Mouse (Mus musculus) stomach, embryonic 16.5 days (tissue): ENCODE data around the gene Dus2. TPM values are rescaled to one million over a fixed set of nuclear protein-coding genes. Genes with fewer than 3 reads are reported as not detected.
A peak's percentile ranks its signal among the peaks of the same experiment; 100 is the strongest.

Source experiments
- ATAC-seq: fragments of 200-750 bp; cut with Nextera tagmentation; 2 replicates; pipeline ENCODE4 v1.8.0; 2017; ENCODE audit warnings: moderate number of reproducible peaks, moderate TSS enrichment; ENCODE audit not compliant: insufficient read depth, low FRiP score
- H3K27ac ChIP-seq: fragments of 300-500 bp; sonication (generic); 2 replicates; pipeline ENCODE4 v1.5.1; 2014; ENCODE audit warnings: low read length
- H3K27me3 ChIP-seq: fragments of 300-500 bp; sonication (generic); 2 replicates; pipeline ENCODE4 v1.6.1; 2014; ENCODE audit warnings: low read length, control low read depth, mixed read lengths; ENCODE audit not compliant: control insufficient read depth, insufficient read depth
- H3K36me3 ChIP-seq: fragments of 300-500 bp; sonication (generic); 2 replicates; pipeline ENCODE4 v1.6.1; 2014; ENCODE audit warnings: low read length; ENCODE audit not compliant: control insufficient read depth, insufficient read depth
- H3K4me1 ChIP-seq: fragments of 300-500 bp; sonication (generic); 2 replicates; pipeline ENCODE4 v1.6.1; 2014; ENCODE audit warnings: low read length, control low read depth, mixed read lengths; ENCODE audit not compliant: control insufficient read depth, insufficient read depth
- H3K4me2 ChIP-seq: fragments of 300-500 bp; sonication (generic); 2 replicates; pipeline ENCODE4 v1.6.1; 2014; ENCODE audit warnings: low read depth, low read length, mixed read lengths
- H3K4me3 ChIP-seq: fragments of 300-500 bp; sonication (generic); replicated peaks from 2 replicates; pipeline ENCODE4 v1.5.1; 2014; ENCODE audit warnings: mild to moderate bottlenecking, low read length
- H3K9ac ChIP-seq: fragments of 300-500 bp; sonication (generic); 2 replicates; pipeline ENCODE4 v1.6.1; 2014; ENCODE audit warnings: low read length
- H3K9me3 ChIP-seq: fragments of 300-500 bp; sonication (generic); replicated peaks from 2 replicates; pipeline ENCODE4 v1.6.1; 2016; ENCODE audit warnings: low read length, control low read depth; ENCODE audit not compliant: control insufficient read depth
- WGBS: fragments of 180-500 bp; shearing (Covaris S2); extraction: QIAGEN DNeasy Blood & Tissue Kit; methylation state at CpG from one replicate; pipeline ENCODE4 v1.1.7; 2014; 5-methylcytosine and 5-hydroxymethylcytosine counted together
- polyA plus RNA-seq: library from polyadenylated mRNA; unstranded; fragments of >200 nt; fragmentation: Nextera tagmentation; extraction: Ambion mirVana; gene quantifications from 2 replicates; pipeline ENCODE4 v1.2.1, GENCODE M21; 2015

The Dus2 gene
- polyA plus RNA-seq, result 18.3 and 18.5 TPM in 2 replicates

- H3K4me1 ChIP-seq, result no peaks in the 10 kb centered on the region
These were observed at the start of gene Dus2 for GRCm38 (mm10) chr8:105990856-105991387. Gene Dus2 (plus strand): TSS chr8:105991337.

GRCm38 (mm10) chr8:105942026-105942425, 49.1 kb upstream of the Dus2 start:
- no peak overlapping the region for H3K4me3 ChIP-seq
- H3K9ac ChIP-seq, result no peak overlapping the region
- H3K27ac ChIP-seq, result no peak overlapping the region
- H3K4me1 ChIP-seq, result no peaks in the 10 kb centered on the region
- H3K27me3 ChIP-seq, result no peaks in the 10 kb centered on the region
- WGBS, result 90% methylated on average over 11 of the region's 11 CpGs
- peaks cover 21% of the 10 kb centered on the region for H3K36me3 ChIP-seq
- ATAC-seq, result no peak
- H3K9me3 ChIP-seq, result no peaks in the 10 kb centered on the region
- H3K4me2 ChIP-seq, result no peak overlapping the region

More at GRCm38 (mm10) chr8:105990856-105991387, at the start of gene Dus2:
- Histone ChIP-seq H3K36me3 (no peaks in the 10 kb centered on the region), H3K27me3 (no peaks in the 10 kb centered on the region), H3K9me3 (no peaks in the 10 kb centered on the region), H3K27ac (no peak within 1 kb of the TSS), H3K9ac (peak within 1 kb of the TSS; percentile 53), H3K4me3 (no peak within 1 kb of the TSS), H3K4me2 (0 out of 2 replicates have a peak within 1 kb of the TSS, but pooled peaks have one; percentile 20)
- ATAC-seq, result peak; percentile 82; the same call in 1 of the 2 replicates
- 8% methylated on average over 15 of the region's 15 CpGs for WGBS

- Histone ChIP-seq H3K4me3 (no peak overlapping the region), H3K4me1 (no peaks in the 10 kb centered on the region), H3K27me3 (no peaks in the 10 kb centered on the region), H3K9me3 (no peaks in the 10 kb centered on the region), H3K36me3 (peaks cover 22% of the 10 kb centered on the region), H3K9ac (no peak overlapping the region), H3K4me2 (no peak overlapping the region), H3K27ac (no peak overlapping the region)
- WGBS, result 86% methylated on average over 5 of the region's 5 CpGs
- ATAC-seq, result no peak
These were observed 48.6 kb upstream of the Dus2 start for GRCm38 (mm10) chr8:105942542-105942941.

DNA sequence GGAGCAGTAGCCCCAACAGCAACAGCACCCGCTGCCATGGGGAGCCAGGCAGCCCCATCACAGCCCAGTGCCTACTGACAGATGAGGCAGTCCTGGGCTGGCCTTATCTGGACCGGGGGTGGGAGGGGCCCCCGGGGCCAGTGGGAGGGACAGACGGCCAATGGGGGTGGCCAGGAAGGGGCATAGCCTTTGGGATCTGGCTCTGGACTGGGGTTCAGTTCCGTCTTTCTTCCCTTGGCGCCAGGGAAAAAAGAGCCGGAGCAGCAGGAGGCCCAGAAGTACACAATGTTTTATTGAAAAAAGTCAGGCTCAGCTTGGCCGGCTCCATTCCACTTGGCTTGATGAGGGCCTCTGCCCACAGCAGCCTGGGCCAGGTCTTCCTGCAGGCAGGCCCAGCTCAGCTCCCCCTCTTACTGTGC, 47.8 kb upstream of the Dus2 start, which contains the start of gene Lcat:
Gene Lcat (minus strand): TSS at position 62 of the 419 bp plus-strand sequence.
- WGBS, result 81% methylated on average over 8 of the region's 8 CpGs
- peaks cover 26% of the 10 kb centered on the region for H3K36me3 ChIP-seq
- ATAC-seq, result no peak

GRCm38 (mm10) chr8:105949350-105949749, 41.8 kb upstream of the Dus2 start:
- H3K9ac ChIP-seq, result no peak overlapping the region
- 46% methylated on average over 10 of the region's 10 CpGs for WGBS
- no peak overlapping the region for H3K27ac ChIP-seq
- H3K4me2 ChIP-seq, result no peak overlapping the region
- H3K4me1 ChIP-seq, result peaks cover 13% of the 10 kb centered on the region; the same call in 1 of the 2 replicates
- H3K9me3 ChIP-seq, result no peaks in the 10 kb centered on the region
- H3K36me3 ChIP-seq, result peaks cover 28% of the 10 kb centered on the region
- no peak overlapping the region for H3K4me3 ChIP-seq
- ATAC-seq, result peak; percentile 44; the same call in 1 of the 2 replicates
- no peaks in the 10 kb centered on the region for H3K27me3 ChIP-seq

More for the DNA sequence above, 47.8 kb upstream of the Dus2 start, which contains the start of gene Lcat:
- H3K27me3 ChIP-seq, result no peaks in the 10 kb centered on the region
- no peak within 1 kb of the TSS for H3K4me3 ChIP-seq
- no peaks in the 10 kb centered on the region for H3K4me1 ChIP-seq
- no peak within 1 kb of the TSS for H3K27ac ChIP-seq
- H3K4me2 ChIP-seq, result no peak within 1 kb of the TSS
- no peaks in the 10 kb centered on the region for H3K9me3 ChIP-seq
- H3K9ac ChIP-seq, result no peak within 1 kb of the TSS

DNA sequence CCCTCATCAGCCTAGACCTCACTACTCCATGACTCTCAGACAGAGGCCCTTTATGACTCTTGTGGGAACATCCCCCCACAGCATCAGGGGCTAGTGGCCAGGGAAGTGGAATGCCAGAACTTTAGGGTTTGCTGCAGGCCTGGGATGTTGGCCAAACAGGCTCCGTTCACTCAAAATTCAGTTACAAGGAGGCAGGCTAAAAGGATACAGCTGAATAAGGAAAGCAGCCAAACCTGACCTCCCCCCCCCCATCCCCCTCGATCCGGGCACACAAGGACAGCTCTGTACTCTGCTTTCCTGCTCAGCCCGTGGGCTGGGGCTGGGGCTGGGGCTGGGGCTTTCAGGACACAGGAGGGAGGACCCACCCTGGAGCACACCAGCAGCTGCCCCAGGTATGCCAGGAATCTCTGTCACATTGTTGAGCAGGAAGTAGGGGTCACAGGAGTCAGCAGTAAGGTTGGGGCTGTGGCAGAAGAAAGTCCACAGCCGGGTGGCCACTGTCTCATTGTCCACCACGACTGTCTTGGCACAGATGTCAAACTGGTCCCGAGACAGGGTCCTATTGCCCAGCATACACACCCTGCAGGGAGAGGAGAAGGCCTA, 40.0 kb upstream of the Dus2 start:
- H3K36me3 ChIP-seq, result peaks cover 21% of the 10 kb centered on the region; the same call in 1 of the 2 replicates
- H3K27ac ChIP-seq, result no peak overlapping the region; the same call in 1 of the 2 replicates
- WGBS, result 36% methylated on average over 7 of the region's 7 CpGs

DNA sequence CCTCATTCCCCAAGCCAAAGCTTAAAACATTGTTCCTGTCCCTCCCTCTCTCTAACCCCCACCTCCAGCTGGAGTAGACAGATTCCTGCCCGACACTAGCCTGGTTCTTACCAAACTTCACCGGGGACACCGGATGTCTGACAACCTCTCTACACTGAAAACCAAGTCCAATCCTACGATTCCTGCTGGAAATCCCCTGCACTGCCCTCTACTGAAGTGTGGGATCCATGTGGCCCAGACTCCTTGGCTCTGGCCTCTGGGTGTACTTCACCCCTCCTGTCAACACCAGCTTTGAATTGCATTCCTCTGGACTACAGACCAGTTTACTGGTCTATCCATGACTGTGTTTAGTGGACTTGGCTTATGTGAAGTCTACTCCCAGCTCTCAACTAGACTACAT, 34.6 kb upstream of the Dus2 start:
- Histone ChIP-seq H3K27ac (no peak overlapping the region), H3K4me1 (peaks cover 11% of the 10 kb centered on the region; the same call in 1 of the 2 replicates), H3K9me3 (no peaks in the 10 kb centered on the region), H3K4me3 (no peak overlapping the region), H3K27me3 (no peaks in the 10 kb centered on the region), H3K9ac (no peak overlapping the region), H3K36me3 (peaks cover 4% of the 10 kb centered on the region; the same call in 1 of the 2 replicates), H3K4me2 (no peak overlapping the region)
- no peak for ATAC-seq
- WGBS, result 89% methylated on average over 4 of the region's 4 CpGs

More for the DNA sequence above, 40.0 kb upstream of the Dus2 start:
- Histone ChIP-seq H3K9ac (no peak overlapping the region), H3K4me1 (peaks cover 13% of the 10 kb centered on the region; the same call in 1 of the 2 replicates), H3K4me3 (no peak overlapping the region), H3K27me3 (no peaks in the 10 kb centered on the region), H3K9me3 (no peaks in the 10 kb centered on the region), H3K4me2 (no peak overlapping the region)
- ATAC-seq, result peak; percentile 60; the same call in 1 of the 2 replicates

- 54% methylated on average over 3 of the region's 4 CpGs for WGBS
- Histone ChIP-seq H3K4me3 (no peak overlapping the region), H3K9me3 (no peaks in the 10 kb centered on the region), H3K27ac (no peak overlapping the region), H3K9ac (no peak overlapping the region), H3K4me2 (no peak overlapping the region), H3K27me3 (no peaks in the 10 kb centered on the region), H3K4me1 (peaks cover 11% of the 10 kb centered on the region; the same call in 1 of the 2 replicates), H3K36me3 (peaks cover 4% of the 10 kb centered on the region; the same call in 1 of the 2 replicates)
- ATAC-seq, result no peak
These were observed 33.3 kb upstream of the Dus2 start for GRCm38 (mm10) chr8:105957813-105958212.

- Histone ChIP-seq H3K27ac (peak overlapping the region; percentile 11; the same call in 1 of the 2 replicates), H3K4me1 (peaks cover 17% of the 10 kb centered on the region), H3K4me2 (no peak overlapping the region), H3K4me3 (no peak overlapping the region), H3K9me3 (no peaks in the 10 kb centered on the region), H3K36me3 (peaks cover 4% of the 10 kb centered on the region; the same call in 1 of the 2 replicates), H3K27me3 (no peaks in the 10 kb centered on the region), H3K9ac (no peak overlapping the region)
- WGBS, result 55% methylated on average over 7 of the region's 7 CpGs
- peak; percentile 85; the same call in 1 of the 2 replicates for ATAC-seq
These were observed 31.8 kb upstream of the Dus2 start for GRCm38 (mm10) chr8:105959350-105959749.
